Mouse (Mus musculus) G1E (cell line): ENCODE measurements around the gene Larp4.

ENCODE experiments used
- CTCF ChIP-seq: IDR thresholded peaks from 2 replicates; pipeline ENCODE4 v1.5.1; 2012; ENCODE audit warnings: low read depth, low read length, inconsistent platforms, mixed read lengths
- GATA1 ChIP-seq: IDR thresholded peaks from 2 replicates; pipeline ENCODE4 v1.6.1; 2012; ENCODE audit warnings: borderline replicate concordance, low read length, inconsistent platforms, mixed read lengths
- GATA2 ChIP-seq: IDR thresholded peaks from 2 replicates; pipeline ENCODE4 v1.6.1; 2012; ENCODE audit warnings: low read depth, low read length, inconsistent platforms, borderline replicate concordance
- POLR2AphosphoS5 ChIP-seq: IDR thresholded peaks from 2 replicates; pipeline ENCODE4 v1.6.1; 2012; ENCODE audit warnings: low read depth, low read length, inconsistent platforms; ENCODE audit not compliant: insufficient replicate concordance
- TAL1 ChIP-seq: conservative IDR thresholded peaks from 2 replicates; pipeline ENCODE4 v1.6.1; 2012; ENCODE audit warnings: low read depth, low read length, inconsistent platforms, mixed read lengths

DNA sequence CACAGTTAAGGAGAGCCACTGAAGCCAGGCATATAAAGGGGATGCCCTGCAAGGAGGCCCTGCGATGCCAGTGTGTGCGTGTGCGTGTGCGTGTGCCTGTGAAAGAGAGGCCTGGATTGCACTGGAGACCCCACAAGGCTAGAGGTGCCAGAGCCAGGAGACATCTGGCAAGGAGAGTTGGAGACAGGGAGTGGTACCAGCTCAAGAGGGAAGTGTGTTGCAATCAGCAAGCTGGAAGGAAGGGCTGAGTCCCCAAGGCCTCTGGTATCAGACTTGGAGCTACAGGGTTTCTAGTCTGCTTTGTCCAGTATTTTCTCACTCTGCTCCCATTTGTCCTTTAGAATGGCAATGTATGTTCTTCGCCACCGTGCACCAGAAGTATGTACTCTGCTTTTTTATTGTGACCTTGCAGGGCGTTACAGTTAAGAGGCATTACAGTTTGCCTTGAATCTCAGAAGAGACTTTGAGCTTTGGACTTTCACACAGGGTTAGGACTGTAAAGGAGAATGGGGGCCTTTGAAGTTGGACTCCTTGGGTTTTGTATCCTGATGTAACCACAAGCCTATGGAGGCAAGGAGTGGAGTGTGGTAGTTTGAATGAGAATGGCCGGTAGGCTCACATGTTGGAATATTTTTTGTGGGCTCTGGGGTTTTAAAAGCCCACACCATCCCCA lies 4.6 kb upstream of the Larp4 start:
- TF ChIP-seq CTCF (no peak), POLR2AphosphoS5 (no peak), GATA1 (no peak), GATA2 (no peak), TAL1 (no peak)
